Mouse (Mus musculus): ENCODE results near the gene Pbx2.
"Not testable (repeated sequence)": the region's sequence is repeated elsewhere in the genome, so short reads cannot be mapped to it uniquely, and the experiment has no call there.

The Pbx2 gene

DNA sequence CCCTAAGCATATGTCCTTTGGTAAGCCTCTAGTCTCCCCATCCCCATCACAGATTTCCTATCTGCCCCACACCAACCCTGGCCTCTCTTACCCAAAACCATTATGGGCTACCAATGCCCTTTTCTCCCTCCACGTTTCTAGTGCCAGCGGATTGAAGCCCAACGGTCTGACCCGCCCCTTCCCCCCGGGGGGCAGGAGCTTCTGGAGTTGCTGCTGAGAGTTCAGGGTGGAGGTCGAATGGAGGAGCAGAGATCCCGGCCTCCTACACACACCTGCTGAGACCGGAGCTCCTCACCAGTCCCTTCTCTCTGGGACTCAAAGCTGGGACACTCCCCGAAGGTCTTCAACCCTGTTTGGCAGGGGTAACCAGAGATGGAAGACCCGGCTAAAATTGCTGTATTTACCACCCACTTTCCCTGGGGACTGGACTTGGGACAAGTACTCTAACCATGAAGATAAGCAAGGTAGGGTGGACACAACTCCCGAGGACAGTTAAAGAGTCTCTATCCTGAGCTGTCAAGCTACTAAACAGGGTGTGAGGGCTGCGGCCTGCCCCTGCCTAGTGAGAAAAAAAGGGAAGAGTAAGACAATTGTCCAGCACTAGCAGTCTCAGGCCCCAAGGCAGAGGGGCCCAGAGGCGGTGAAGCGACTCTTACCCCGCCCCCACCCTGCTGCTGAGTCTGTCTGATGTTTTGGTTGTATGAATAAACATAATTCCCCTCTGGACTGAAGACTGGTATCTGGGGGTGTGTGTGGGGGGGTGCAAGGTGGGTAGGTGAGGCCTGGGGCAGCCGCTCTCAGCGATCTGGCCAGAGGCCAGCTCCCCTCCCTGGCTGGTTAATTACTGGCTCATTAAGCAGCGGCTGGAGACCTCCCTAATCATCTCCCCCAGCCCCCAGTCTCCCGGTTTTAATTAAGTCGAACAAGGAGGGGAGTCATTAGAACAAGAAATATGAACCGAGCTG, at the start of gene Pbx2:
Gene Pbx2, plus strand, starts transcription at position 238 of the 965 bp plus-strand sequence.
- DNase-seq: no peak

DNA sequence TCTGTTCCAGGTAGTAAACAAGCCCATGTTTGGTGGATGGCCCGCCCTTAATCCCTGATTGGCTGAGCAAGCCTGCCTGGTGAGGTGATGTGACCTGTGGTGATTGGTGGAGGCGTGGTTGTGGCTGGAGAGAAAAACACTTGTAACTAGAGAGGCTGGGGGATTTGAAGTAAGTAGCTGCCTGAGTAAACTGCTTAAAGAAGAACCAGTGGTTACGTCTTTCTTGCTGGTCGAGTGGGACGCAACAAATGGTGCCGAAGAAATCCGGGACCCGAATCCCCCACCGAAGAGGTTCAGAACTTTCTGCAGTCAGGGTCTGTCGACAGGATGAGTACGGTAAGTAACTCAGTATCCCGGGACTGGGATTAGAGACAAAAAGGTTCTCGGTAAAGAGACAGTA, 47.5 kb upstream of the Pbx2 start:
- DNase-seq: not testable (repeated sequence)

DNA sequence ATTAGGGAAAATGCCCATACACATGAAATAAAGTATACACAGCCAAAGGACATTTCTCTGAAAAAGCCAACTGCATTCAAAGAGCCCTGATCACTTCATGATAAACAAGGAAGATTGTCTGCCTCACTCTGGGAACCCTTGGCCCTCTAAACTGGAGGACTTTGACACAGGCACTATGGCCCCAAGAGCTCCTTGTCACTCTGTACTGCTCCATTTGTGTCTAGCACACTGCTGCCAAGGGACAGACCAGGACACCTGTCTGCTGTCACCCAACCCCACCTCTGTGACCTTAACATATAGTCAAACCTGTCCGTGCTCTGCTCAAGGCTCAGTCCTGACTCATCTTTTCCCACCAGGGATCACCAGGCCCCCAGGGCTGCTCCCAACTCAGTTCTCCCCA, 44.3 kb upstream of the Pbx2 start:
- no peak for DNase-seq

DNA sequence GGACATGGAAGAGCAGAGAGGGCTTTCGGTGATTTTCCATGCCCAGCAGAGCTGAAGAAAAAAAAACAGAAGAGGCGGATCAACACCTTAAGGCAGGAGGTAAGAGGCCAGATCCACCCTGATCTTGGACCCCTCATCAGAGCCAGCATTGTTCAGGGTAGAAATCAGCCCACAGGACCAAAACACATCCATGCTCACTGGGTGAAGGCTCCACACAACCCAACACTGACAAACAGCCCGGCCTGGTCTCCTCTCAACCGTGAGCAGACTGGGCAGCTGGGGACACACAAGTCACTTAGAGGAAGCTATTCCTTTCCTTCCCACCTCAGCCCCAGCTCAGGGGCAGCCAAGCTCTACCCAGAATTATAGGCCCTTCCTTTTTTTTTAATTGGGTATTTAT, 43.5 kb upstream of the Pbx2 start:
- no peak for DNase-seq

DNA sequence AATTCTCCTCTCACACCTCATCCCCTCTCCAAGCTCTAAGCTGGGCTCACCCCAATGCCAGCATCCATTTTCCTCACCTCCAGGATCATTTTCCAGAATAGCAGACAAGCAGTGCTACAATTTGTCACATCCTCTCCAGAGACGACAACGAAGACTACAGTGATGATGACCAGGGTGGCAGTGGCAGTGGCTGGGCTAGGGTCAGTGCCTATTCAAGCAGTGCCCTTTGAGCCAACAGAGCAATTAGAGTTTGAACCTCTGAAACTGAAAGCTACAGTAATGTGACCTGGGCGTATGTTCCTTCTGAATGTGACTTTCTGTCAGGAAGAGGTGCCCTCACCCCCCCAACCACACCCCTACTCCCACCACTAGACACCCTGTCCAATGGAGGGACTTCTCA, 41.9 kb upstream of the Pbx2 start:
- no peak for DNase-seq

DNA sequence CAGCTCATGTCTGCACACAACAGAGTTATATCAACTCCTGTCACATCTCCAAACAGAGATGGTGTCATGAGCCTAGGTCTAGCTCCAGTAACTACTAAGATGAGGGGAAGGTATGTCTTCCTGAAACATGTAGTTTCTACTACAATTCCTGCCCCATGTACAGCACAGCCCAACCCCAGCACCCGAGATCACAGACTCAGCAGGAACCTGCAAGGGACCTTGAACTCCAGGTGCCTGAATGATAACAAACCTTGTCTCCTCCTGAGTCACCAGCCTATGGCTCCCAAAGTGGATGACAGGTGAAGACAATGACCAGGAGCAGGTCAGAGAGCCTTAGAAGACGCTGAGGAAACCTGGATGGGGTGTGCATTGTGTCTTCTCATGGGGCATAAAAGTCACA, 41.2 kb upstream of the Pbx2 start:
- no peak for DNase-seq

DNA sequence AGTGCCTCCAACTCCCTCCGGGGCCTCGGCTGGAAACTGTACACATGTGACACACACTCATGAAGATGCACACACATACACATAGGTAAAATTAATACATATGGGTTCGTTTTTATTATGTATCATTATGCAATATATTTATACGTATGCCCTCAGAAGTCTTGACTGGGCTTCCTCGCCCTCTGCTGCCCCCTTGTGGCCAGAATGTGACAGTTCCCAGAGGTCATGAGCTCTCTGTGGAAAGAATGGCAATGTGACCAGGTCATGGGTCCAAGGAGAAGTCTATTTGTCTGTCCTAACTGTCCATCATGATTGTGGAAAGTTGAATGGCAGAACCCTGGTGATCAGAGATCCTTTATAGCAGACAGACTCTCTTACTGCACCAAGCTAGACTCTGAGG, 35.6 kb upstream of the Pbx2 start:
- peak; percentile 32 for DNase-seq

DNA sequence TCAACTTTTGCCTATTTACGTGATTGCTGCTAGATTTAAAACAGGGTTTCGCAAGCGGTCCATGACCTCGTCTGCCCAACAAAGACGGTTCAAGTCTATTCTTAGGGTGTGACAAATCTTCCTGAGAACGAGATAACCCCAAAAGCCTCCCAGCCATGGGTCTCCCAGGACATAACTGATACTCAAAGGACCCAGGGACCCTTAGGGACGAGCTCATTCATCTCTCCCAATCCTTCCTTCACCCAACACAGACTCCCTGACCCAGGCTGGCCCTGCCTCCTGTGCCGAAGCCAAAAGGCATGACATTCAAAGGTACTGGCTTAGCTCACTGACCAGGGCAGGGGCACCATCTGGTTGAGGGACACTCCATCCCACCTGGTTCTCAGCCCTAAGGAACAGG, 34.7 kb upstream of the Pbx2 start:
- no peak for DNase-seq

DNA sequence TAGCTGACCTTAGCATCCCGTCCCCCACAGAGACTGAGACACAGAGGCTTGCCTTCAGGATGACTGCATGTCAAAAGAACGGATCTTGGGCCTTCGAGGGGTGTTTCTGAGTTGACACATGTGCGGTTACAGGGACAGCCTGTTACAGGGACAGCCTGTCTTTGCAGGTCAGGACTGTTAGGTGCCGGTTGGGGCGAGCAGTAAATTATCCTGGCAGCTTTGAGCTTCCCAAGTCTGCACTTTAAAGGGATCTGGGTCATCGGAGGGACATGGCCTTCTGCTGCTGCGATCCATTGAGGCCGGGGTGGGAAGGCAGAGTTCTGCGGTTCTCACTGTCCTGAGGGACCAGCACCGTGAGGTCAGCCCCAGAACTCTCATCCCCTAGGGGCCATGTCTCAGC, 33.7 kb upstream of the Pbx2 start:
- no peak for DNase-seq

DNA sequence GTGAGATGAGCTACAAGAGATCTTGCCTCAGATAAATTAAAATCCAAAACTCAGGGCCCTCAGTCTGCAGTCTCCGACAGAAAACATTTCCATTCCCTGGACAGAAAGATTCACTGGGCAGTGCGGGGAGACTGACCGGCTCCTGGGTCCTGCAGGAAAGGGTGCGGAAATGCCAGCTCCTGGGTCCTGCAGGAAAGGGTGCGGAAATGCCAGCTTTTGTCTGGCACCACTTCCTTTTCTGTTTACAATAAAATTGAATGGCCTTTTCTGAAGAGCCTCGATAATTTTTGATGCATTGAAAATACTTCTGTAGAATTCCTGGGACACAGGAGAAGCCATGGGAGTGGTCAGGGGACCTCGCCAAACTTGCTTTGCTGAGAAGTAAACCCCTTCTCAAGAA, 31.9 kb upstream of the Pbx2 start:
- DNase-seq: no peak

DNA sequence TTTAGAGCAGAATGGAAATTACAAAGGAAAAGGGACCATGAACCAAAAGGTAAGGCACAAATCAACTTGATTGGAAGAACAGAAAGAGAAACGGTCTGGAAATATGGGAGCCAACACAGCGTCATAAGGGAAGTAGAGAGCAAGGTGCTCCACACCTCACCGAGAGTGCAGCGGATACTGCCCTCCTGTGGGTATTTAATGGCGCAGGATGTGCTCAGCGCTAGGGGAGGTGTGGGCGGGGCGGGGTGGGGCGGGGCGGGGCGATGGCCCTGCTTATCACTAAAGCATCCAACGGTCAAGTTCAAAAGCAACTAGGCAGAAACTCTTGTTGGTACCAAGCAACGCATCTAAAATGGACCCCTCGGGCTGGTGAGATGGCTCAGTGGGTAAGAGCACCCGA, 31.2 kb upstream of the Pbx2 start:
- DNase-seq: no peak

DNA sequence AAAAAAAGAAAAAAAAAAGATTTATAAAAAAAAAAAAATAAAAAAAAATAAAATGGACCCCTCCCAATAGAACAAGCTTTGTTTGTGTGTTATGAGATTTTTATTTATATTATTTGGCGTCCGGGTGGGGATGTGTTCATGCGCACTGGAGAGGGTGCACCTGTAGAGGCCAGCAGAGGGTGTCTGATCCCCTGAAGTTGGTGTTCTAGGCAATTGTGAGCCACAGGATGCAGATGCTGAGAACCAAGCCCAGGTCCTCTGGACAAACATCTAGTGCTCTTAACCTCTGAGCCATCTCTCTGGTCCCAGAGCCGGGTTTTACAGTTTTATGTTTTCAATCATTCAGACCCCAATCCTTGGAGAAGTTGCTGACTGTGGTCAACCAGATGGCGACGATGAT, 30.6 kb upstream of the Pbx2 start:
- no peak for DNase-seq

DNA sequence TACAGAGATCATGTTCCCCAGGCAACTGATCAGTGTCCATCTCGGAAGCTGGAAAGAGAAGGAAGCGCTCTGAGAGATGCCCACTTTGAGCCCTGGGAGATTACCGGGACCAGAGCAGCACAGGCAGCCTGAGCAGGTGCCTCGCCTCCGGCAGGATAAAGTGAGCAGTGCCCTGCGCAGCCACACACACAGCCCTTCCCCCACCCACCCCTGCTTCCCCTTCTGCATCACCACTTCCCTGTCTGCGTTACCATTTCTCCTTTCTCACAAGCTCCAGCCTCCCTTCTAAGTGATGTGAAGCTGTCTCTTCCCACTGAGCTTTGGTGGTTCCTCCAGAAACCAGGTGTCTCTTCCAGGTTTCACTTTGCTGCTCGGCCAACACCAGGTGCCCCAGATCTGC, 29.9 kb upstream of the Pbx2 start:
- DNase-seq: no peak

DNA sequence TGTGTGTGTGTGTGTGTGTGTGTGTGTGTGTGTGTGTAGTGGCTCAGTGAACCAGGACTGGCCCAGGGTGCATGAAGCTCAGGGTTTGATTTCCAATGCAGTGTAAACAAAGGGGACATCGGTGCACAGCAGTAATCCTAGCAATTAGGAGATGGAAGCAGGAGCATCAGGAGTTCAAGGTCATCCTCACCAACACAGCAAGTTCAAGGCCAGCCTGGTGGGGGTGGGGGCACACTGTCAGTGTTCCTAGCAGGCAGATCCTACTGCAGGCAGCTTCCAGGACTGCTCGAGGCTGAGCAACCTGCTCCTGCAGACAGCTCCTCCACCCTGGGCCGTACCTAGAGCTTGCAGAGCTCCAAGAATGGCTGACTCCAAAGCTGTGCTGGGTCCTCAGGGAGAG, 28.5 kb upstream of the Pbx2 start:
- DNase-seq: no peak

DNA sequence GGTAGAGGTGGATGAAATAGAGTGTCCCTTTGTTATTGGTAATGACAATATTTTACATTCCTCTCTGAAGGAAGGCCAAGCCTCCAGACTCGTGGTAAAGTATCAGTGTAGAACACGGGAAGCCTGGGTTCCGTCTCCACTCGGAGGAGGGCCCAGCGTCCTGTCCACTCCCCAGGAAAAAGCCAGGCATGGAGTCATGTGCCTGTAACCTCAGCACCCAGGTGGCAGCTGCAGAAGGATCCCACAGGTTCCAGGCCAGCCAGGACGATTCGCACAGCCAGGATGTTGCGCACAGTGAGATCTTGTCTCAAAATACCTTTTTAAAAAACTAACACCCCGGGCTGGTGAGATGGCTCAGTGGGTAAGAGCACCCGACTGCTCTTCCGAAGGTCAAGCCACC, 27.7 kb upstream of the Pbx2 start:
- no peak for DNase-seq

DNA sequence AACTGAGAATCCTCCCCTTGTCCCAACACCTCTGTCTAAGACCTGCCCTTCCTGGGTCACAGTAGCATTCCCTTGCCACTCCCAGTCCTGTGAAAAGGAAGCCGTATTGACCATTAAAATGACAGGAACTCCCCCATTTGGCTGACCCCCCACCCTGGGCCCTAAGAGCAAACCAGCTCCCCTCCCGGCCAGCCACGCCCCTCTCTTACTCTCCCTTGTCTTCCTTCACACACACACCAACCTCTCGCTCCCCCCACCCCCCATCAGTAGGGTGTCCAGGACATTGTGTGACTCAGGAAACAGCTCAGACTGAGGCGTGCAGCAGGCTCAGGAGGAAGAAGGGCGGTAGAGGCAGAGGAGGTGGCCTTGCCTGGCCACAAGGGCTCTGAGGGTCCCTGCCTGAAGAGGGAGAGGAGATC, 27.1 kb upstream of the Pbx2 start, which contains the start of gene Notch4:
Gene Notch4, plus strand, starts transcription at position 266 of the 419 bp plus-strand sequence.
- no peak for DNase-seq

DNA sequence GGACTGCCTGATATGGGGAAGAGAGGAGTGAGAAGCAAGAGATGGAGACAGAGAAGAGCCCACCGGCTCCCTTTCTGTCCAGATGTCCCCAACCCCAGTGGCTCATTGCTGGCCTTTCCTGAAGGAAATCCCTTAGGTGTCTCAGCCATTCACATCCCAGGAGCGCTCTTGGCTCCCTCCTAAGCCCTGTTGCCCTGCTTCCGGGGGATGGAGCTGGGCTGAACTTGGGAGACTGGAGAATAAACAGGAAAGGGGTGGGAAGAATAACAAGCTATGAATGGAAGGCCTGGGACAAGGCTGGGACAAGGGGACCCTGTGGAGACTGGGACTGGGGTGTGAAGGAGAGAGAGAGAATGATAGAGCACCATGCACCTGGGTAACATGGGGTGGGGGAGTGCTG, 26.3 kb upstream of the Pbx2 start:
- no peak for DNase-seq

DNA sequence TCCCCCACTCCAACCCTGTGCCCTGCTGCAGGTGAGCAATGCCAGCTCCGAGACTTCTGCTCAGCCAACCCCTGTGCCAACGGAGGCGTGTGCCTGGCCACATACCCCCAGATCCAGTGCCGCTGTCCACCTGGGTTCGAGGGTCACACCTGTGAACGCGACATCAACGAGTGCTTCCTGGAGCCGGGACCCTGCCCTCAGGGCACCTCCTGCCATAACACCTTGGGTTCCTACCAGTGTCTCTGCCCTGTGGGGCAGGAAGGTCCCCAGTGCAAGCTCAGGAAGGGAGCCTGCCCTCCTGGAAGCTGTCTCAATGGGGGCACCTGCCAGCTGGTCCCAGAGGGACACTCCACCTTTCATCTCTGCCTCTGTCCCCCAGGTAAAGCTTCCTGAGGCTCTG, 23.8 kb upstream of the Pbx2 start:
- DNase-seq: no peak

DNA sequence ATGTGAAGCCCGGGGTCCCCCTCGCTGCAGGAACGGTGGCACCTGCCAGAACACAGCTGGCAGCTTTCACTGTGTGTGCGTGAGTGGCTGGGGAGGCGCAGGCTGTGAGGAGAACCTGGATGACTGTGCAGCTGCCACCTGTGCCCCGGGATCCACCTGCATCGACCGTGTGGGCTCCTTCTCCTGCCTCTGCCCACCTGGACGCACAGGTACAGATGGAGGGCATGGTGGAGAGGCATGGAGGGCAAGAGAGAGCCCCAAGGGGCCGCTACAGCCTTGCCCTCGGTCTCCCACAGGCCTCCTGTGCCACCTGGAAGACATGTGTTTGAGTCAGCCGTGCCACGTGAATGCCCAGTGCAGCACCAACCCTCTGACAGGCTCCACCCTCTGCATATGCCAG, 22.6 kb upstream of the Pbx2 start:
- no peak for DNase-seq

DNA sequence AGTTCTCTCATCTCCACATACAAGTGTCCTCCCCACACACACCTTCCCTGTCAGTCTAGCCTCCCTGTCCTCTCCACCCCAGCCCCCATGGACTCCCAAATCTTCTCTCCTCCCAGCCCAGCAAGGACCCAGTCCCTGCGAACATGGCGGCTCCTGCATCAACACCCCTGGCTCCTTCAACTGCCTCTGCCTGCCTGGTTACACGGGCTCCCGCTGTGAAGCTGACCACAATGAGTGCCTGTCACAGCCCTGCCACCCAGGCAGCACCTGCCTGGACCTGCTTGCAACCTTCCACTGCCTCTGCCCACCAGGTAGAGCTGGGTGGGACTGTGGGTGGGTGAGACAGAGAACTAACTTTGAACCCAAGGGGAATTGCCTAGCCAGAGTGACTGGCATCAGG, 21.1 kb upstream of the Pbx2 start:
- no peak for DNase-seq

DNA sequence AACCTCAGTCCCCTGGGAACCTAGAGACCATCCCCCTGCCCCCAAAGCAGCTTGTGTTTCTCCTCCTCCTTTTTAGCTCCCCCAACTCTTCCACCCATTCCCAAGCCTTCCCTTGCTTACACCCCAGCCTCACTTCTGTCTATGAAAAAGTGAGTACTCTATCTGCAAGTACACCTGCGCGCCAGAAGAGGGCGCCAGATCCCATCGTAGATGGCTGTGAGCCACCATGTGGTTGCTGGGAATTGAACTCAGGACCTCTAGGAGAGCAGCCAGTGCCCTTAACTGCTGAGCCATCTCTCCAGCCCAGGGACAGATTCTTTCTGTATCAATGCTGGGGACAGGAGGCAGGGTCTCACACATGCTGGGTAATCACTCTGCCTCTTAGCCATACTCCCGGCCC, 19.2 kb upstream of the Pbx2 start:
- DNase-seq: no peak

DNA sequence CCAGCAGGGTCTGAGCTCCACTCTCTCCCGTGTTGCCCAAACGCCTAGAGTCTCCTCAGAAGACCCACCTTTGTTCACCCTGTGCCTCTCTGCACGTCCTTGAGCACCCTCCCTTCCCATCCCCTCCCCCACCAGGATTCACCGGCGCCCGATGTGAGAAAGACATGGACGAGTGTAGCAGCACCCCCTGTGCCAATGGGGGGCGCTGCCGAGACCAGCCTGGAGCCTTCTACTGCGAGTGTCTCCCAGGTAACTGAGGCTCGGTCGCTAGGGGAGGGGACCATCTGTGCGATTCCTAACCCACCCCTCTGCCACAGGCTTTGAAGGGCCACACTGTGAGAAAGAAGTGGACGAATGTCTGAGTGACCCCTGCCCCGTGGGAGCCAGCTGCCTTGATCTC, 18.7 kb upstream of the Pbx2 start:
- DNase-seq: no peak

DNA sequence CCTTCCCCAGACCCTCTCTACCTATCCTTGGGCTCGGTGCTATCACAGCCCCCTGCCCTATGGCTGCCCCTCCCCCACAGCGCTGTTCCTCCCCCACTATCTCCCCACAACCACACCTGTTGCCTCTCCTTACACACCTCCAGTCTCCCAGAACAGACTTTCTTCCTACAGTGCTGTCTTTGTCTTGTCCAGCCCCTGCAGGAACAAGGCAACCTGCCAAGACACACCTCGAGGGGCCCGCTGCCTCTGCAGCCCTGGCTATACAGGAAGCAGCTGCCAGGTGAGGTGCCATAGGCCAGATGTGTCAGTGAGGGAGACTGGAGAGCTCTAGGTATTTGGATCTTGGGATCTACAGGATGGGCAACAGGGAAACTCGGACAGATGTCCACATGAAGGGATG, 14.5 kb upstream of the Pbx2 start:
- no peak for DNase-seq

DNA sequence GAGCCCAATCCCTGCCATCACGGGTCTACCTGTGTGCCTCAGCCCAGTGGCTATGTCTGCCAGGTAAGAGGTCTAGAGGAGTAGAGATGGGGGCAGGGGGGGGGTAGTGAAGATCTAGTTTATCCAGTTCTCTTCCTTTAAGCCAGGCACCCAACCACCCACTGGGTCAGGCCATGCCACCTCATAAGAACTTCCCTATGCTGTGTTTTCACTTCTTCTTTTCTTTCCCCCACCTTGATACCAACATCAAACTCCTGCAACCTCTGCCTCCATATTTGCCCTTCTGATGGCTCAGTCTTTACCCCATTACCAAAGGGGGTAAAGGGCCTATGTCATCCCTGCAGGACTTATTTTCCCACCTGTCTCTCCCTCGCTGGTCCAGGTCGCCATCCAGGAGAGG, 13.0 kb upstream of the Pbx2 start:
- no peak for DNase-seq

DNA sequence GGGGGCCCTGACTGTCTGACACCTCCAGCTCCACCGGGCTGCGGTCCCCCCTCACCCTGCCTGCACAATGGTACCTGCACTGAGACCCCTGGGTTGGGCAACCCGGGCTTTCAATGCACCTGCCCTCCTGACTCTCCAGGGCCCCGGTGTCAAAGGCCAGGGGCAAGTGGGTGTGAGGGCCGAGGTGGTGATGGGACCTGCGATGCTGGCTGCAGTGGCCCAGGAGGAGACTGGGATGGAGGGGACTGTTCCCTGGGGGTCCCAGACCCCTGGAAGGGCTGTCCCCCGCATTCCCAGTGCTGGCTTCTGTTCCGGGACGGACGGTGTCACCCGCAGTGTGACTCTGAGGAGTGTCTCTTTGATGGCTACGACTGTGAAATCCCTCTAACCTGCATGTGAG, 8.5 kb upstream of the Pbx2 start:
- DNase-seq: no peak

Measured in right cerebral cortex, postnatal 25 days (tissue).